Mouse (Mus musculus): ENCODE data around the gene Rgs9.
"Not testable (repeated sequence)": the region's sequence is repeated elsewhere in the genome, so short reads cannot be mapped to it uniquely, and the experiment has no call there.

Rgs9 gene

DNA sequence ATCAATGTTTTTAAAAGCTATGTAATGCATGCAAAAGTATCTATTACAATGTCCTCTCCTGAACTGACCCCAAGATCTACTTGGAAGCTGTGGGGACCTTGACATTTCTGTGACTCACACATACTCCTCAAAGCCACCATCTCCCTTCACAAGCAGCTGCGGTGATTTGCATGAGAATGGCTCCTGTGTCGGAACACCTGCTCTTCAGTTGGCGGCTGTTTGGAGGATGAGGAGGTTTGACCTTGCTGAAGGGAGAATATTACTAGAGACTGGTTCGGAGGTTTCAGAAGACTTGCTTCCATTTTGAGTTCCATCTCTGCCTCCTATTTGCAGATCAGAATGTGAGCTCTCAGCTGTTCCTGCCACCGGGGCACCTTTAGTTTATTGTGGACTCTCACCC, 7.8 kb upstream of the Rgs9 start:
- DNase-seq = no peak

DNA sequence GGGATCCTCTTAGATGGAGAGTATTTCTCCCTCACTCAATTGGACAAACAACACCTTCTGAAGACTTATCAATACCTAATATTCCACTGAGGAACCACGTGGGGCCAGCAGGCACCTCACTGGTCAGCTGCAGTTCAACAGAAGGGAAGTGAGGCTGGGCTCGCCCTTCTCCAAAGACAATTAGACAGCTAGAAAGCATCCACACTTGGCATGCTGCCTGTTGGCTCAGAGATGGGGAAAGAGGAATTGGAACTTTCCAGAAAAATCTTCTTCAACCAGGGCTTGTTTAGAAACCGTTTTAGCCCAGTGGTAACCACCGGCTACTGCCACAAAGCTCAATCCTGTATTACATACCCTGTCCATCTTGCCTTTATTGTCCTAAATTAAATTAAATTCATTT, 4.4 kb upstream of the Rgs9 start:
- DNase-seq = peak in 1 of 2 experiments; percentile 16

- DNase-seq = no peak
These were observed 898 bp downstream of the Rgs9 start for GRCm38 (mm10) chr11:109297031-109297430.

GRCm38 (mm10) chr11:109292056-109292455, 5.9 kb downstream of the Rgs9 start:
- no peak for DNase-seq

DNA sequence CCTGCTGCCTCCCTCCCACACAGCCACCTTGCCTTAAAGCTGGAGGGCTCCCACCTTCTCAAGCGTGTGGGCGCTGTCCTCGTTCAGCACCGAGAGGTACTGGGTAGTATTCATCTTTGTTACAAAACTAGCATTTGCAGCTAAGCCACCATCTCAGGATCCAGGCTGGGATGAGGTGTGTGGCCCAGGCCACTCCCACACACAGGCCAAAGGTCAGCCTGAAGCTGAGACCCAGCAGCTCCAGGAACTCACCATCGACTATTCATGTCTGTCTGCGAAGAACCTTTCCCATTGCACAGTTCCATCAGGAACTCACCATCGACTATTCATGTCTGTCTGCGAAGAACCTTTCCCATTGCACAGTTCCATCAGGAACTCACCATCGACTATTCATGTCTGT, 8.6 kb downstream of the Rgs9 start:
- DNase-seq = not testable (repeated sequence)

DNA sequence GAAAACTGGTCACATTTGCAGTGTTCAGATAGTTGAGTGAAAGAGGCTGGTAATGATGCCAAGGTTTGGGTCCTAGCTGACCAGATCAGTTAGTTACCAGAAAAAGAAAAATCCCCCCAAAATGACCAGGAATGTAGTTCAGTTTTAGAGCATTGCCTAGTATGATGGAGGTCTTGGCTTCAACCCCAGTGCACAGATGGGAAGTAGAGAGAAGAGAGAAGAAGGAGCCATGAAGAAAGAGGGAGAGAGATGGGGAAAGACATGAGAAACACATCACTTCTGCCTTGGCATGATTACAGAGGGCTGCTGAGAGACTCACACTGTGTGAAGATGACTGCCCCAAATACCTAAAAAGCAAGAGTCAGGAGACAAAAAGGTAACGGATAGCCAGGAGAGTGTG, 13.1 kb downstream of the Rgs9 start:
- no peak for DNase-seq

GRCm38 (mm10) chr11:109278186-109278585, 19.7 kb downstream of the Rgs9 start:
- no peak for DNase-seq

GRCm38 (mm10) chr11:109271399-109271798, 26.5 kb downstream of the Rgs9 start:
- no peak for DNase-seq

- DNase-seq = no peak
These were observed 27.6 kb downstream of the Rgs9 start for GRCm38 (mm10) chr11:109270366-109270765.

GRCm38 (mm10) chr11:109269662-109270341, 28.1 kb downstream of the Rgs9 start:
- DNase-seq = no peak

DNA sequence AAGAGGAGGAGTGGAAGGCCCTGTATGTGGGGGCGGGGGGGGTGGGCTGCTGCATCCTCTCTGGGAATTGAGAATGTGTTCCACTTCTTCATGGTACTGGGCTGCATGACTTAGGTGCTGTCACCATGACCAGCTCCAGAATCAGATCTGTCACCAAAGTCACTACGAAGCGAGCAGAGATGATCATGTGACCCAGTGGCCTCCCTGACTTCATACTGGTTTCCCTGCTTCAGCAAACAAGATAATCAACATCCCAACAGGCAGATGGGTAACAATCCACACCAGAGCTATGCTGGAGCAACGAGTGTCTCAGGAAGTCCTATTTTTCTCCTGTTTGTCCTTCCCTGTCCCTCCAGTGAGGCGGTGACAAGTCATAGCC, 28.7 kb downstream of the Rgs9 start:
- DNase-seq = no peak

DNA sequence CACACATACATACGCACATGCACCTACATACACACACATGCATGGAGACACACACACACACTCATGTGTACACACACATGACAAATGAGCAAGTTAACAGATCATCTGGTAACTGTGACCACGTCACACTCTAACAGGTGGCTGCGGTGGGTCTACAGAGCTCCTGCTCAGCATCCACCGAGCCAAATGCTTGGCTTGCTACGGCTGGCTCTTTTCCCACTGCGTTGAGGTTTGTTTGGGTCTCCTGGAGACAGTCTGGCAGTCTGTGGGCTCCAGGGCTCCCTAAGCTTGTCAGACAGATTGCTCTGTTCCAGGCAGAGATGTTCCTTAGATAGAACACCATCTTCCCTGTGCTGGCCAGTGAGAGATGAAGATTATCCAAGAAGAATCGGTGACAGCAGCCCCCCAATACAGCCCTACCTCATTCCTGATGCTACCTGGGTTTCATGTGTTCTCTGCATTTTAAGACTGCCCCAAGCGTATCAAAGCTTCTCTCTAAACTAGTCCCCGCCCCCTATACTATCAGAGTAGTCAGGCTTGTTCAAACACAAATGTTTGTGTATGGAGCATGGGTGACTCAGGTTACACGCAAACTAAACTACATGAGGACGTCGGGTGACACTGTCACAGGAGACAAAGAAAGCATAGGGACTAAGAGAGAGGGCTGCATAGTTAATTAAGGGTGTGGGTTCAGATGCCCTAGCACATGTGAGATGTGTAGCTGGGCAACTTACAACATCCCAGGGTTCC, 31.6 kb downstream of the Rgs9 start:
- DNase-seq = no peak

GRCm38 (mm10) chr11:109264159-109264768, 33.7 kb downstream of the Rgs9 start:
- no peak for DNase-seq

GRCm38 (mm10) chr11:109260561-109260960, 37.4 kb downstream of the Rgs9 start:
- DNase-seq = no peak

GRCm38 (mm10) chr11:109258941-109259910, 38.7 kb downstream of the Rgs9 start:
- DNase-seq = no peak

- no peak for DNase-seq
These were observed 40.1 kb downstream of the Rgs9 start for GRCm38 (mm10) chr11:109257824-109258223.

GRCm38 (mm10) chr11:109255022-109255421, 42.9 kb downstream of the Rgs9 start:
- DNase-seq = no peak

- no peak for DNase-seq
These were observed 45.4 kb downstream of the Rgs9 start for GRCm38 (mm10) chr11:109252483-109252882.

- no peak for DNase-seq
These were observed 47.4 kb downstream of the Rgs9 start for GRCm38 (mm10) chr11:109250566-109250965.

GRCm38 (mm10) chr11:109246920-109247319, 51.0 kb downstream of the Rgs9 start:
- DNase-seq = no peak

GRCm38 (mm10) chr11:109244635-109245360, 53.1 kb downstream of the Rgs9 start:
- peak; percentile 36 to 49 for DNase-seq

DNA sequence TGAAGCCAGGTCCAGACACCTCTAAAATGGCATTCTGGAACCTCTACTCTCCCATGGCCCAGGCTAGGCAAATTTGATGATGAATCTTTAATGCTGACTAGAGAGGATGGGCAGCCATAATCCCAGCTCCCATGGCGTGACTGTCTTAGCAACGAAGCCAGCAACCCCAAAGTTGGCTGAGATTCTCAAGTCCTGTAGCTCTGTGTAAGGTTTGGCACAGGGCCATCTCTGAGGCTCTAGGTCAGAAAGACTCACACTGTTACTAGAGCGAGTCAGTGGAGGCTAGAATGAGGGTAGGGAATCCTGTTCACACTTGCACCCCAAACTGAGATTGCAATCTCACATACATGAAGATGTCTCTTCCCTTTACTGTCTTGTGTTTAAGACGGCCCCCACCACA, 57.8 kb downstream of the Rgs9 start:
- DNase-seq = no peak
